Mouse (Mus musculus): ENCODE measurements around the gene Spaar. TPM values are rescaled to one million over a fixed set of nuclear protein-coding genes. Genes with fewer than 3 reads are reported as not detected.

Spaar gene
- 0.16 and 0.23 TPM in 2 replicates for polyA plus RNA-seq (2016; fragmentation: Nextera tagmentation; extraction: Ambion mirVana)

- Histone ChIP-seq H3K9me3 (no peaks in the 10 kb centered on the region), H3K36me3 (no peaks in the 10 kb centered on the region), H3K27ac (peak within 1 kb of the TSS; percentile 85), H3K4me1 (peaks cover 79% of the 10 kb centered on the region), H3K4me3 (0 out of 2 replicates have a peak within 1 kb of the TSS, but pooled peaks have one; percentile 0), H3K27me3 (ENCODE audit: insufficient read depth, poor library complexity, severe bottlenecking) (no peaks in the 10 kb centered on the region)
- no peak for DNase-seq (ENCODE audit: low spot score)
- 24% methylated on average over 14 of the region's 14 CpGs for WGBS
These were observed at the start of gene Spaar for GRCm38 (mm10) chr4:43729794-43730550. Gene Spaar (plus strand): TSS chr4:43730034.

- DNase-seq (ENCODE audit: low spot score) = no peak
- H3K27me3 ChIP-seq (ENCODE audit: insufficient read depth, poor library complexity, severe bottlenecking) = peaks cover 15% of the 10 kb centered on the region
- H3K36me3 ChIP-seq = peaks cover 25% of the 10 kb centered on the region
- H3K9me3 ChIP-seq = no peaks in the 10 kb centered on the region
- H3K4me3 ChIP-seq = no peak overlapping the region
- 93% methylated on average over 17 of the region's 17 CpGs for whole genome bisulfite sequencing
- H3K27ac ChIP-seq = no peak overlapping the region
- peaks cover 19% of the 10 kb centered on the region for H3K4me1 ChIP-seq
These were observed 39.8 kb upstream of the Spaar start for GRCm38 (mm10) chr4:43690021-43690420.

GRCm38 (mm10) chr4:43691026-43691425 is 38.8 kb upstream of the Spaar start:
- no peak for DNase-seq (ENCODE audit: low spot score)
- Histone ChIP-seq H3K27me3 (ENCODE audit: insufficient read depth, poor library complexity, severe bottlenecking) (peaks cover 15% of the 10 kb centered on the region), H3K4me3 (no peak overlapping the region), H3K27ac (no peak overlapping the region), H3K9me3 (no peaks in the 10 kb centered on the region), H3K36me3 (peaks cover 15% of the 10 kb centered on the region; the same call in 1 of the 2 replicates), H3K4me1 (peaks cover 26% of the 10 kb centered on the region)
- 68% methylated on average over 5 of the region's 5 CpGs for WGBS

GRCm38 (mm10) chr4:43693806-43694241 is 36.0 kb upstream of the Spaar start:
- no peaks in the 10 kb centered on the region for H3K9me3 ChIP-seq
- 47% methylated on average over 5 of the region's 5 CpGs for WGBS
- no peak overlapping the region for H3K4me3 ChIP-seq
- H3K27ac ChIP-seq = no peak overlapping the region
- no peak for DNase-seq (ENCODE audit: low spot score)
- H3K4me1 ChIP-seq = peaks cover 32% of the 10 kb centered on the region
- H3K27me3 ChIP-seq (ENCODE audit: insufficient read depth, poor library complexity, severe bottlenecking) = peaks cover 15% of the 10 kb centered on the region
- H3K36me3 ChIP-seq = 0 out of 2 replicates have a peak, but pooled peaks cover 8% of the 10 kb centered on the region

- DNase-seq (ENCODE audit: low spot score) = no peak
- peak overlapping the region; percentile 73 for H3K27ac ChIP-seq
- peaks cover 12% of the 10 kb centered on the region for H3K27me3 ChIP-seq (ENCODE audit: insufficient read depth, poor library complexity, severe bottlenecking)
- no peaks in the 10 kb centered on the region for H3K9me3 ChIP-seq
- no peak overlapping the region for H3K4me3 ChIP-seq
- WGBS = 70% methylated on average over 1 of the region's 1 CpGs
- H3K4me1 ChIP-seq = peaks cover 32% of the 10 kb centered on the region
- 0 out of 2 replicates have a peak, but pooled peaks cover 6% of the 10 kb centered on the region for H3K36me3 ChIP-seq
These were observed 35.2 kb upstream of the Spaar start for GRCm38 (mm10) chr4:43694439-43695248.

GRCm38 (mm10) chr4:43695249-43695671 is 34.6 kb upstream of the Spaar start:
- Histone ChIP-seq H3K4me1 (peaks cover 32% of the 10 kb centered on the region), H3K36me3 (0 out of 2 replicates have a peak, but pooled peaks cover under 1% of the 10 kb centered on the region), H3K9me3 (no peaks in the 10 kb centered on the region), H3K4me3 (no peak overlapping the region), H3K27ac (peak overlapping the region; percentile 73), H3K27me3 (ENCODE audit: insufficient read depth, poor library complexity, severe bottlenecking) (peaks cover 6% of the 10 kb centered on the region; the same call in 1 of the 2 replicates)
- no peak for DNase-seq (ENCODE audit: low spot score)
- 20% methylated on average over 9 of the region's 9 CpGs for WGBS

- Histone ChIP-seq H3K36me3 (no peaks in the 10 kb centered on the region), H3K4me1 (peaks cover 32% of the 10 kb centered on the region), H3K4me3 (no peak overlapping the region), H3K27me3 (ENCODE audit: insufficient read depth, poor library complexity, severe bottlenecking) (no peaks in the 10 kb centered on the region), H3K27ac (no peak overlapping the region), H3K9me3 (no peaks in the 10 kb centered on the region)
- DNase-seq (ENCODE audit: low spot score) = no peak
- 89% methylated on average over 13 of the region's 13 CpGs for WGBS
These were observed 33.3 kb upstream of the Spaar start for GRCm38 (mm10) chr4:43696561-43696960.

GRCm38 (mm10) chr4:43700707-43701106 is 29.1 kb upstream of the Spaar start, which contains the start of gene Olfr70:
Gene Olfr70 (minus strand): TSS chr4:43700807.
- Histone ChIP-seq H3K27me3 (ENCODE audit: insufficient read depth, poor library complexity, severe bottlenecking) (peaks cover 5% of the 10 kb centered on the region), H3K27ac (no peak within 1 kb of the TSS), H3K4me1 (peaks cover 15% of the 10 kb centered on the region; the same call in 1 of the 2 replicates), H3K36me3 (no peaks in the 10 kb centered on the region), H3K9me3 (no peaks in the 10 kb centered on the region), H3K4me3 (no peak within 1 kb of the TSS)
- no peak for DNase-seq (ENCODE audit: low spot score)
- WGBS = 80% methylated on average over 6 of the region's 6 CpGs

- no peaks in the 10 kb centered on the region for H3K36me3 ChIP-seq
- no peak overlapping the region for H3K4me3 ChIP-seq
- H3K27me3 ChIP-seq (ENCODE audit: insufficient read depth, poor library complexity, severe bottlenecking) = peaks cover 29% of the 10 kb centered on the region
- 69% methylated on average over 6 of the region's 6 CpGs for WGBS
- no peak for DNase-seq (ENCODE audit: low spot score)
- peaks cover 13% of the 10 kb centered on the region; the same call in 1 of the 2 replicates for H3K4me1 ChIP-seq
- no peak overlapping the region for H3K27ac ChIP-seq
- no peaks in the 10 kb centered on the region for H3K9me3 ChIP-seq
These were observed 26.4 kb upstream of the Spaar start for GRCm38 (mm10) chr4:43703439-43703838.

- Histone ChIP-seq H3K4me3 (no peak overlapping the region), H3K9me3 (no peaks in the 10 kb centered on the region), H3K36me3 (no peaks in the 10 kb centered on the region), H3K27ac (no peak overlapping the region; the same call in 1 of the 2 replicates), H3K27me3 (ENCODE audit: insufficient read depth, poor library complexity, severe bottlenecking) (peaks cover 30% of the 10 kb centered on the region), H3K4me1 (peaks cover 13% of the 10 kb centered on the region; the same call in 1 of the 2 replicates)
- 86% methylated on average over 8 of the region's 8 CpGs for WGBS
- no peak for DNase-seq (ENCODE audit: low spot score)
These were observed 26.0 kb upstream of the Spaar start for GRCm38 (mm10) chr4:43703851-43704250.

GRCm38 (mm10) chr4:43705991-43706390 is 23.8 kb upstream of the Spaar start:
- Histone ChIP-seq H3K4me1 (peaks cover 13% of the 10 kb centered on the region; the same call in 1 of the 2 replicates), H3K27me3 (ENCODE audit: insufficient read depth, poor library complexity, severe bottlenecking) (peaks cover 30% of the 10 kb centered on the region), H3K27ac (no peak overlapping the region), H3K36me3 (no peaks in the 10 kb centered on the region), H3K4me3 (no peak overlapping the region), H3K9me3 (no peaks in the 10 kb centered on the region)
- 83% methylated on average over 13 of the region's 13 CpGs for WGBS
- no peak for DNase-seq (ENCODE audit: low spot score)

- WGBS = 77% methylated on average over 6 of the region's 6 CpGs
These were observed 20.0 kb upstream of the Spaar start, which contains the start of gene Olfr71 for GRCm38 (mm10) chr4:43709869-43710268. Gene Olfr71 (minus strand): TSS chr4:43710255.

More at GRCm38 (mm10) chr4:43709869-43710268, 20.0 kb upstream of the Spaar start, which contains the start of gene Olfr71:
- H3K4me1 ChIP-seq = peaks cover 9% of the 10 kb centered on the region; the same call in 1 of the 2 replicates
- H3K4me3 ChIP-seq = no peak within 1 kb of the TSS
- DNase-seq (ENCODE audit: low spot score) = no peak
- H3K36me3 ChIP-seq = no peaks in the 10 kb centered on the region
- peaks cover 33% of the 10 kb centered on the region for H3K27me3 ChIP-seq (ENCODE audit: insufficient read depth, poor library complexity, severe bottlenecking)
- H3K27ac ChIP-seq = no peak within 1 kb of the TSS
- no peaks in the 10 kb centered on the region for H3K9me3 ChIP-seq
